Mouse (Mus musculus) layer of hippocampus, adult 8-10 months (tissue): ENCODE results near the gene Pdzrn4. TPM values are rescaled to one million over a fixed set of nuclear protein-coding genes. Genes with fewer than 3 reads are reported as not detected.
A peak's percentile ranks its signal among the peaks of the same experiment; 100 is the strongest.
"Not testable (repeated sequence)": the region's sequence is repeated elsewhere in the genome, so short reads cannot be mapped to it uniquely, and the experiment has no call there.

Experiments used
- DNase-seq, 2 experiments: peaks; one replicate each; pipeline ENCODE4 v3.0.0; 2022; ENCODE audit warnings: low spot score in 2 of 2
- total RNA-seq, 4 experiments: library from RNA; stranded (reverse); gene quantifications; 2 replicates each; pipeline ENCODE4 v1.2.4; 2022

The Pdzrn4 gene
- 1 to 10 TPM; 6.7 to 9.2 (median 7.3) TPM for total RNA-seq

DNA sequence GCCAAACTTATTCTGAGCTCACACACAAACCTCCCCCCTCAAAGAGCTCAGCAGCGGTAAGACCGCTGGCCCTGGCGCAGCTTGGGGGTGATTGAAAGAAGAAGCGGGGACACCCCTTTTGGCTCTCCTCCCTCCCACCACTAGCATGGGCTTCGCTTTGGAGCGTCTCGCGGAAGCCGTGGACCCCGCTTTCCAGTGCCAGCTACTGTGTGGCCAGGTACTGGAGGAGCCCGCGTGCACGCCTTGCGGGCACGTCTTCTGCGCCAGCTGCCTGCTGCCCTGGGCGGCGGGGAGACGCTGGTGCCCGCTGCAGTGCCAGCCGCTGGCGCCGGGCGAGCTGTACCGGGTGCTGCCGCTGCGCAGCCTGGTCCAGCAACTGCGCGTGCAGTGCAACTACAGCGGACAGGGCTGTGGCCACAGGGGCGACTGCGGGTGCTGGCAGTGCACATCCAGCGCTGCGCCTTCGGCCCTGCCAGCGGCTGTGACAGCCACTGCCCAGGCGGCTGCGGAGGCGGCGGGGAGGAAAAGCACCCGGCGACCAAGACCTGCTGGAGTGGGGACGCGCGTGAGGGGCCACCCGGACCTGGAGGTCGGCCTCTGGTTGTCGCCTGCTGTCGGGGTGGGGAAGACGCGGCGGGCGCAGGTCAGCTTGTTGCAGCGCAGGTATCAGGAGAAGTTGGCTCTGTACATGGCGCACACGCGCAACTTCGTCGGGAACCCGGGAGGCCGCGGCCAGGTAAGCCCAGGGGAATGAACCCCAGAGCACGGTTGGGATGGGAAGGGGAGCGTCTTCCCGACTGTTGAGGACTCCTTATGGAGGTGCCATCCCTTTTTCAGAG lies at the start of gene Pdzrn4:
TSS of gene Pdzrn4 (plus strand) at position 112 of the 839 bp plus-strand sequence.
- DNase-seq, result peak; percentile 9 to 34

DNA sequence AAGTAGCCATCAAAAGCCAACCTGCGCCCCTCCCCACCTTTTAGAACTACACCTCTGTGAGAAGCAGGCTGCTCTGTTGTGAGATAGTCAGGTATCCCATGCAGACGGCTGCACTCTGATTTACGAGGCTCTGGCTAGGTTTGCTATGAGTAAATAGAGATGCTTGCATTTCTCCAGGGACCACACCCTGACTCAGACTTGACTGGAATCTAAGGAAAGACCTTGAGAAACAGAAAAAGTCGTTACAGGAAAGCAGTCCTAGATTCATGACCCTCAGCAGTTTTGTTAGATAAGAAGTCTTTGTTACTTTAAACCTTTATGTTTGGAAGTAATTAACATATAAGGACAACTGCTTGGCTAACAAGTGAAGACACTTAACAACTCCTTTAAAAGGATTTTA lies 49.3 kb upstream of the Pdzrn4 start:
- no peak for DNase-seq

DNA sequence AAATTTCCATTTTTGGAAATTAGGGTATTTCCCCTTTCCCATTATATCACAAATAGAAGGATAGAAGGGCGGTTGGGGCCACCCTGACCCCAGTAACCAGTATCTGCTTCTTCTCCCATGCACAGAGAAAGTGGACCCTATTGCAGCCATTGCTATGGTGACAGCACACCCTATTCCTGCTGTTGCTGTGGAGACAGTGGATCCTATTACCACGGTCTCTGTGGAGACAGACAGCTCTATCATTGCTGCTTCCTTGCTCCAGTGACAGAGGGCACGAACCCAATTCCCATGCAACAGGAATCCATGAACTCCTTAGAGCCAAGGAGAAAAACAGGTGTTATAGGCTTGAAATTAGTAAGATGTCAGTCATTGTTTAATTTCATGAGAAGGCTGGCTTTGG lies 48.8 kb upstream of the Pdzrn4 start:
- DNase-seq, result peak in 1 of 2 experiments; percentile 18

DNA sequence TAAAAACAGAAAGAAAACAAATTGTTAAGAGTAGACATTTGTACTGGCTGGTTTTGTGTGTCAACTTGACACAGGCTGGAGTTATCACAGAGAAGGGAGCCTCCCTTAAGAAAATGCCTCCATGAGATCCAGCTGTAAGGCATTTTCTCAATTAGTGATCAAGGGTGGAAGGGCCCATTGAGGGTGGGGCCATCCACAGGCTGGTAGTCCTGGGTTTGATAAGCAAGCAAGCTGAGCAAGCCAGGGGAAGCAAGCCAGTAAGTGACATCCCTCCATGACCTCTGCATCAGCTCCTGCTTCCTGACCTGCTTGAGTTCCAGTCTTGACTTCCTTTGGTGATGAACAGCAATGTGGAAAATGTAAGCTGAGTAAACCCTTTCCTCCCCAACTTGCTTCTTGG lies 48.2 kb upstream of the Pdzrn4 start:
- DNase-seq, result not testable (repeated sequence)

DNA sequence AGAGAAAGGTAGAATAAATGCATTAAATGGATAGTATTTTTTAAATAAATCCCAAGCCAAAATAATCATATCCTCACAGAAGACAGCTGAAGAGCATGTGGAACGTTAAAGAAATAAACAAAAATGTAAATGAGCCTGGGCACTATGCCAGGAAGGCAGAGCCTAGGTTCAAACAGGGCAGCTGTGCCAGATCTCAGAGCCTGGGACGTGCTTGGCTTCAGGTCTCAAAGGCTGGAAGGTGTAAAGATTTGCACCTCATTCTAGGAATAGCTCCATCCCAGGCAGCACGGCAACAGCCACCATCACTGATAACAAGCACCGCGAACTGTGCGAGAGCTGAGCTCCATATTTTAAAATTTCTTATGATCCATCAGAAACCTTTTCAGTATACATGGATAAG lies 32.5 kb upstream of the Pdzrn4 start:
- DNase-seq, result no peak

DNA sequence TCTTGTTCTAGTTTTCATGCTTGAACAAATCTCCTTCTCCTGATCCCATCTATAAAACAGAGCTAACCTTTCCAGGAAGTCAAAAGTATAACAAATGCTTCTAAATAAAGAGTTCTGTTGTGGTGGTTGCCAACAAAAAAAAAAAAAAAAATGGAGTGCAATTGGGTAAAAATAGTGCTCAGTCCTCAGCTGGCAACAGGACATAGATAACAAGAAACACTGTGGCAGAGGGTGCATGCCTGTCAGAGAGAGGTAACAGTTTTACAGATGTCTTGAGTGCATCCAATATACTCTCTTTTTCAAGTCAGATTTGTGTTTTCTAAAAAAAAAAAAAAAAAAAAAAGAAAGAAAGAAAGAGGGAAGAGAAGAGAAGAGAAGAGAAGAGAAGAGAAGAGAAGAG lies 32.1 kb upstream of the Pdzrn4 start:
- DNase-seq, result no peak

DNA sequence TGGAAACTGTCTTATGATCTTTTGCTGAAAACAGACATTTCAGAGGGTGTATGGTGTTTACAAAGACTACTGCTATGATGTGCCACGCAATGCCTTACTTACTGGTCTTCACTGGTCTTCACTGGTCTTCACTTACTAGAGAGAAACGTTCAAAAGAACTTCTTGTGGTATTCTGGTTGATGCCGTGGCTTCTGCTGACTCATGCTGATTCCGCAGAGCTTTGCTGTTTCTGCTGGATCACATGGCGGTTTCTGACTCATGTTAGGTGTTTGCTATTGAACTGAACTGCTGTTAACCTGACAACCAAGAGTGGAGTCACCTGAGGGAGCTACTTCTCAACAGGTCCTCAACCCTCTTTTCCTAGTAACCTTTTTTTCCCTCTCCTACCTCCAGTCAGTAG lies 1.9 kb upstream of the Pdzrn4 start:
- DNase-seq, result no peak

DNA sequence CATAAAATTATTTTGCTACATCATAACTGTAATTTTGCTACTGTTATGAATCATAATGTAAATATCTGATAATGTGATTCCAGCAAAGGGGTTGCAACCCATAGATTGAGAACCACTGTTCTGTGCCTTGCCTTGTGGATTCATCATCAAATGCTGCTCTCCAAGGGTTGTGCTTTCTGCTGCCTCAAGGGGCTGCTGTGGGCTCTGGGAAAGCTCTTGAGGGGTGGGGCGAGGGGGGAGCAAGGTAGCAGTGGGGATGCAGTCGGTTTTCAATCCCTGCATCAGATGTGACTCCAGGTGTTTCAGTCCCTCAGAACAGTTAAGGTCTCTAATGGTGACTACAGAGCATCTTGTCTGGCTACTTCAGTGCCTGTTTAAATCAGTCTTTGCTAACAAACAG lies 2.1 kb downstream of the Pdzrn4 start:
- DNase-seq, result no peak

DNA sequence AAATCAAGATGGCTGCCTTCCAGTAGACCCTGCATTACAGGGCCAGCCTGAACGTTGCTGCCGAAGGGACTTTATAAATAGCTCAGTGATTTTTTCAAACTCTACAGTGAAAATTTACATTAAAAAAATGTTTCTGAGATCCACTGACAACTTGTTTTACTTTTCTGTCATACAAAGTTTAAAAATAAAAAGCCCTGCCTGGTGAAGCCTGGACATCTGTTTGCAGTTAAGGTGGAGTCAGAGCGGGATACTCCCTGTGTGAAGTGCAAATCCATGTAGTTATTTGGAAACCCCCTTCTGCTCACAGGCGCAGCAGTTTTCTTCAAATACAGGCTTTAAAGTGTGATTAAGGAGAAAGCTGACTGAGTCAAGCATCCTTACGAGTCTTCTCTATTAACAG lies 2.6 kb downstream of the Pdzrn4 start:
- no peak for DNase-seq

DNA sequence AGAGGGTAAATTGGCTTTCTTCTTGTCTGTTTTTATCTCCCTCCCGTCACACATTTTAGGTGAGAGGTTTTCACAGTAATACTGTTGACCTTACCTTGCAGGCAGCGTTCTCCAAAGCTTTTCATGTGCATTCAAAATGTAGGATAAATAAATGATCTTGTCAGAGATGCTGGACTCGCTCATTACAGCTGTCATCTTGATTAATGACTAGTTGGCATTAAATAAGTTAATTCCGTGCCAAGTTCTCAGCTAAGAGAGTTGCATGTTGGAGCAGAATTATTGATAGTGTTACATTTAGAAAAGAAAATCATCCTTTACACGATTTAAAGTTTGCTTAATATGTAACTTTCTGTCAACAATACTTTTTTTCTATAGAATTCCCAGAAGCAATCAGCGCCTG lies 4.9 kb downstream of the Pdzrn4 start:
- DNase-seq, result no peak

DNA sequence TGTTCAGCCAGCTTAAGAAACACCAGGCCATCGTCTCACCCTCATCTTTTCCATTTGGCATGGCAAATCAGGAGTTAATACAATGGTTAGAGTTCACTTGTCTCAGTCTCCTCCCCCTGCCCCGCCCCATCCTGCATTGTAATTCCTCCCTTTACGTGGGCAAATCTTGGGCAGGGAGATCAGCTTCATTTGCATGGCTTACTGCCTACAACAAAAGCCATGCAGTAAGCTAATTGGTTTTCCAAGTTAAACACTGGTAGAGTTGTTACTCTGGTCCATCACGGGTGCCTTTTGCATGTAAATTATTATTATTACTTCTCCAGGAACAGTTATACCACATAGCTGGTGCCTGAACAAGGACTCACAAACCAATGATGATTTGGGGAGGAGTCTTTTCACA lies 18.6 kb downstream of the Pdzrn4 start:
- DNase-seq, result no peak

DNA sequence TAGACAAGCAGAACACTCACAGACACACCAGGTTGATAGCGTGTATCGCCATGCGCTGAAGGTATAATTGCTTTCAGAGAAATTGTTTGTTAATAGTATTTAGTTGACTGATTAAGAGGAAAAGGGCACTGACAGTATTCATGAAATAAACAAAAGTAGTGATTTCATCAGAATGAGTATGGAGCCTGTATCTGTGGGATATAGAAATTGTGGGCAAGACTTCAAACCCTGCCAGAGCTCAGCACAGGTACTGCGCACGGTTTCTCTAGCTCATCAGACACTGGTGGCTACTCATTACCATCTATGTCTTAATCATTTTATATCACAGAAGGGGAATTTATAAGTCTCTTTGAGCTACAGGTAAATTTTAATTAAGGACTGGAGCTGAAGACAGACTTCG lies 19.5 kb downstream of the Pdzrn4 start:
- no peak for DNase-seq

DNA sequence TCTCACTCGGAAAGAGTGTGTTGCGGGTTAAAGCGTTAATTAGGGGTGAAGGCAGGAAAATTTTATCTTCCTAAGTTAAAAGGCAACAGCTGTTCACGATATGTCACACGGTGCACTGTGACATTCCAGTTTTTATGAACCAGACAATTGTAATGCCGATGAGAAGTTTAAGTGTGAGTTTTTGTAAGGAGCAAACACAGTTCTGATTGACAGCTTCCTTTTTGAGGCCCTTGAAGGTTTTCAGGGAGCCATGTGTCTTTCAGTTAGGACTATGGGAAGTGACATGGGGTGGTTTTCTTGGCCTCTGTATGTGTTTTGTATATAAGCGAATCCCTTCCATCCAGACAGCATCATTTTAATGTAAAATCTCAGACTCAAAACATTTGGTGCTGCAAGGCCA lies 20.0 kb downstream of the Pdzrn4 start:
- no peak for DNase-seq

DNA sequence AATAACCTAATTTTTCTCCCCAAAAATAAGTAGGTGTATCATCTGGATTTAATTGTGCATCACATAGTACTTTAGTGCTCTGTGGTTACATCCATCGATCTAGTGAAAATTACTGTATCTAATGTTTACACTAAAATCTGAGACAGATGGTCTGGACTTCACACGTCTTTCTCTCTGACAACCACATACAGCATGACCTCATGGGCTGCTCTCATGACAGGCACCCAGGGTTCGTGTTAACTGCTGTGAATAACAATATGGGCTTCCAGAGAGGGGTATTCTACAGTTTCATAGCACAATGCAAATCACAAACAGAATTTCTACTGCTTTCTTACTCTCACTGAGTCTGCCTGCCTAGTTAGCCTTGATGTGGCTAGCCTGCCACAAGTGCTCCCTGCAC lies 20.4 kb downstream of the Pdzrn4 start:
- DNase-seq, result no peak

DNA sequence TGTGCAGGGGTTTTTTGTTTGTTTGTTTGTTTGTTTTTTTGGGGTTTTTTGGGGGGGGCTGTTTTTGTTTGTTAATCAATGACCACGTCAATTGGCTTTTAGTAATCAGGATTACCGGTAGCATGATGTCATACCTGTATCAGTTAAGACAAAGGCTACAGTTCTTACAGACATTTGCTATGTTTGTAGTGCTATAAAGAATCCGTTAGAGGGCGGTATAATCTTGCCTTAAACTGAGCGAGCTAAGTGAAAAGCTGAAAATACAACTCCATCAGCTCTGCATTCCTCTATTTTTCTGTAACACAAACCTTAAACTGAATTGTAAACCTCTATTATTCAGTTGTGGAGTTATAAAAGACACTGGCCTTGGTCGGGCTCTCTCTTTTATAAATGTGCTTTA lies 37.9 kb downstream of the Pdzrn4 start:
- no peak for DNase-seq

DNA sequence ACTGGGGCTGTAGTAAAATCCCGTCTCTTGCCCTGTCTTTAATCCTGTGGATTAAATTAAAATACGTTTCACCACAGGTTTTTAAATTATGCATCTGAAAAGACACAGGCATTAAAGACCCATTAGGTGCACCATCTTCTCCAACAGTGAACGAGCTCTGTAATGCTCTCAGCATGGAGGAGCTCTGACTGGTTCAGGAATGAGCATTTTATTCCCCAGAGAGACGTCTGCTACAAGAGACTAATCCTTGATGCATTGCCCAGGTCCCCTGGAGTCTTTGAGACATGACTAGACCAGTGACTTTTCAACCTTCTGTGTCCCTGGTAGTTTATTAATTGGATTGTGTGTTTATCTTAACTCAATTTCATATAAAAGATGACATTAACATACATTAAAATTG lies 38.6 kb downstream of the Pdzrn4 start:
- no peak for DNase-seq

DNA sequence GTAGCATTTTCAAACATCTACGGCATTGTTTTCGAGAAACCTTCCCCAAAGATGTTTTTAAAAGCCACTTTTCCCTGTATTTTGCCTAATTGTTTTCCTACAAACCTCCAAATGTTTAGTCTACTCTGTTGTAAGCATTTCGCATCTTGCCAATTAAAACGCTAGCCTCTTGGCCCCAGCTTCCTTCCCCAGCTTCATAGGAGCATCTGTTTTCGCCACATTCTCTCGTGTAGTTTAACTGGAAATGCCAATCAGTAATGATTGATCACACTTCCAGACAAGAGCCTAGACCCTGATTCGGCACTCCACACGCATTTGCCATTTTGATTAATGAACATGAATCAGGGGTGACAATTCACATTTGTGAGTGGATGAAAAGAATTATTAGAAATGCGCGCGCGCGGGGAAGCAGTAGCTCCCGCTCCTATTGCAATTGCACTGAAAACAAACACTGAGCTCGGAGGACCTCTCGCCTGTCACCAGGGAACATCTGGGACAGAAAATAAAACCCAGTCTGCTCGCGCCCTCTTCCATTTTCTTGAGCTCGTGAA lies 45.0 kb downstream of the Pdzrn4 start:
- no peak for DNase-seq

DNA sequence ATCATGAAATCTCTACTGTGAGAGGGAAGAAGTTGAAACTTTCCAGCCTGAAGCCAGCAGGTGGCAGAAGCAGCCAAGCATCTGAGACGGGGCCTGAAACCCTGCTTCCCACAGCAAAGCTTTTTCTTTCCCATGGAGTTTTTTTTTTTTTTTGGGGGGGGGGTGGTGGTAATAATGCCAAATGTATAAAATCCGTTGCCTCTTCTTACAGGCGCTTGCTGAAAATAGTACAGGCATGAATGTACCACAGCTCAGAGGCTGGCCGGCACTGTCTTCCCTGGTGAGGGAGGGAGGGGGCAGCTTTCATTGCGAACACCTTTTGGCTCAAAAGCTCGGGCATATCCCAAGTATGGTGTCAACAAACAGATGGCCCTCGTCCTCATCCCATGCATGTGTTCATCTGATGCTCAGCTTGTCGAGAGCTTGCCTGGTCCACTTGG lies 51.0 kb downstream of the Pdzrn4 start:
- DNase-seq, result peak; percentile 7 to 52

DNA sequence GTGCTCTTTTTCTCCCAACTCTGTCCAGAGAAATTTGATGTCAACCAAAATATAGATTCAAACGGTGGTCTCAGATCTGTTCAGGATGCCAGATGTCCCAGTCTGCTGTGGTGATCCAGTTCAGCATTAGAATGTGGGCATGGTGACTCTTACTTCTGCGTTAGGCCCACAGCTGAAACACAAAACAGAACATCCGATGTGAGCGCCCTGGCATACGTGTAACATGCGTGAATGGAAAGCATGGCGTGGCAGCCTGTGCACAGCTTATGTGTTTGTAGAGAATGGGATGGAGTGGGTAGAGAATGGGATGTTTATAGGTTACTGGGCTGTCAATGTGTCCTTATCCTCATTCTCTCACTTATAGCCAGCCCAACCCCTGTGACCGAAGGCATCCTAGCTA lies 52.4 kb downstream of the Pdzrn4 start:
- DNase-seq, result no peak

DNA sequence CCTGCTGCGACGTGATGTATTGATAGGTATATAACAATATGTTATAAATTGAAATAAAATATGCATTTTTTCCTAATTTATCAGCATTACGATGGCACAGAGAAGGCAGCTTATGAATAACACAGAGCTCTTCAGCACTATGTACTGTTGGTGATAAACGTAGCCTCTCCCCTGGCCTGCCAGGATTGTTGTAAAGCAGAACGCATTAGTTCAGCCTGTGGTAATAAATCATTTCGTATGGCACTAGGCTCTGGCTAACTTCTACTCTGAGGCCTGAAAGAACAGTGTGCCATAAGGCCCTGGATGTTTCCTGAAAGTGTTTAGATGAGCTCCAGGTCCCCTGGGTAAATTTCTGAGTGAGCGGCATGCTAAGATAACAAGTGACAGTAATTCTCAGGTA lies 55.9 kb downstream of the Pdzrn4 start:
- DNase-seq, result no peak

DNA sequence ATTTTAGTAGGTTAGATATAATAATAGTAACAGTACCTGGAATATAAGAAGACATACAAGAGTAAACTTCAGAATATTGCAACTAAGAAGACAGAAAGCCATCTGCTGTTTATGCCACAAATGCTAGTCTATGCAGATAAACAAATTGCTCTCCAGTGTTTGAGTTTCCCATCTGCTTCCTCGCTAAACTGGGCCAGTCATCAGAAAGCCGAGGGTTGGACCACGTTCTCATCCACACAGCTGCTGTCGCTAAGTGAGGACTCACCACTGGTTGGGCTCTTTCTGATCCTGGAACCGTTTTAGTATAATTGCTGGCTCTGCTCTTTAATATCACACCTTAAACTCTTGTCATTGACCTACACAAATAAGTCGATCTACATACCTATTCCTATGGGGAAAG lies 85.5 kb downstream of the Pdzrn4 start:
- peak; percentile 34 to 42 for DNase-seq

DNA sequence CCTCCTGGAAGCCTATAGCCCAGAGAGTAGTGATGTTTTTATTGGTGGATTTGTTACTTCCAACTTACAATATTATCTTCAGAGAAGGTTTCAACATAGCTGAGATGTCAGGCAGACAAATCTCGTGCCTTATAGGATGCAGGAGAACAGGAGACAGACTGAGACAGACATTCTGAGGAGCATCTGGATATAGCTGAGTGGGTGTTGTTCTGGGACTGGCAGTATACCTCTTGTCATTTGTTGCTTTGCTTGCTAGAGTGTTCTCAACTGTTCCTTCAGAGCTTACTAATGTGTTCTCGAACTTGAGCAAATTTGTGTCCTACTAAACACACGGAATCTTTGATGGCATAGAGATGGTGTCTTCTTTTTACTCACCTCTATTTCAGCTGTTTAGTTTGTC lies 94.7 kb downstream of the Pdzrn4 start:
- peak; percentile 6 to 17 for DNase-seq

DNA sequence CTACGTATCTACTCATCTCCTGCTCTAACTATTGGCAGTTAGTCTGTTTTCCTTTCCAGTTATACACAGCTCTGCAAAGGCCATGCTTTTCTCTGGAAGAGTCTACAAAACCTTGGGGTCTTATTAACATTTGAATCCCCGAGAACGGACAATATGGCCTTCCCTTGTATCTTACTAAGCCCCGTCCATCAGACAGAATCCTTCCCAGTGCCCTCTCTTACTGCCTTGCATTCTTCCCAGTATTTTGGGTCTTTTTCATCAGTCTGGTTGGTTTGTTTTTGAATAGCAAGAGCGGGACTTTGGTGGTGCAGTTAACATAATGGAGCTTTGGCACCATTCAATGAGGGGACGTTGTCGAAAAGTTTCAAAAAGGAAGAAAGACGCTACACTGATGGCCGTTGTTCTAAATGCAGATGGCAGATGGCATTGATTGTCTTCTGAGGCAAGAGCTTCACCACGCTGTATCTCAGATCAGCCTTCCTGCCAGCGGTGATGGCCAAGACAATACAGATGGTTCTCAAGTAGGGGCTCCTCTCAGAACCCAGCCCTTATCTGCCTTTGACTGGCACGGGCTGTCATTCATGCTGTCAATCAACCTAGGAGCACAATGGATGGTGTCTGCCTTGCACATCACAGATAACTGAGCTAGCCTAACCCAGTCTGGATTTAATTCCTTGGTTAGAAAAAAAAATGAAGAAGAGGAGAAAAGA lies 98.9 kb downstream of the Pdzrn4 start:
- DNase-seq, result no peak
